Mouse (Mus musculus) layer of hippocampus, postnatal 25 days (tissue): ENCODE measurements at regions not wholly inside any gene's neighbourhood (a gene's known extent, or its start where the extent isn't known, plus 50 kb on each side); places are given as distances from the start of the nearest gene placed in this dataset.
A peak's percentile ranks its signal among the peaks of the same experiment; 100 is the strongest.

Source experiments
- DNase-seq, 2 experiments: peaks; one replicate each; pipeline ENCODE4 v3.0.0; 2022; ENCODE audit warnings: mixed read lengths in 2 of 2, low spot score in 1 of 2; ENCODE audit errors: extremely low spot score in 1 of 2

DNA sequence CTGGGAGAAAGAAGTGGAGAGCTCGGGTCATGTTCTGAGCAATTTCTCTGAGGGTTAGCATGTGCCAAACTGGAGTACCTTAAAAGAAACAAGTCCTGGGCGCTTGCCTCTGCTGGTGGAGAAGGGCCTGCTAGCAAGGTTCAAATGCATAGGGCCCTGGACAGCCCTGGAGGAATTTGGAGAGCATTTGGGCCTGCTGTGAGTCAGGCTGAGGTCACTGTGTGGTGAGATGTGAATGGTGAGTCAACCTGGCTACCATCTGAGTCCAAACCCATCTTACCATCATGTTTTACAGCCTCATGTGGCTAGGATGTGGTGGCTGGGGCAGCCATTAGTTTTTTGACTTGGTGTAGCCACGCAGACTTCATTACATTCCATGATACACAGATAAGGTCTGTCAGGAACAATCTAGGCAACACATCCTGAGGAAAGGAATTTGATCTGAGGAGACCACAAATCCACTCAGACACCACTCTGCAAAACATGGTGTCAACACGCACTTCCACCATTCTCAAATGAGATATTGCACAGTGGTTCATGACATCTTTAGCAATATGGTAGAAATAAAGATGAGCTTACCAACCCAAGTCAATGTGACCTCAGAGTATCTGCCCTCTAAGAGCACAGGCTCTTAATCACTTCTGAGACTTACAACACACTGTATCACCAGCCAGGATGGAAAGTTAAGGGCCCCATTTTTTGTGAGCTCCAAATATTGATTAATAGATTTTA, 83.1 kb downstream of the Thbs2 start:
- DNase-seq, result no peak

DNA sequence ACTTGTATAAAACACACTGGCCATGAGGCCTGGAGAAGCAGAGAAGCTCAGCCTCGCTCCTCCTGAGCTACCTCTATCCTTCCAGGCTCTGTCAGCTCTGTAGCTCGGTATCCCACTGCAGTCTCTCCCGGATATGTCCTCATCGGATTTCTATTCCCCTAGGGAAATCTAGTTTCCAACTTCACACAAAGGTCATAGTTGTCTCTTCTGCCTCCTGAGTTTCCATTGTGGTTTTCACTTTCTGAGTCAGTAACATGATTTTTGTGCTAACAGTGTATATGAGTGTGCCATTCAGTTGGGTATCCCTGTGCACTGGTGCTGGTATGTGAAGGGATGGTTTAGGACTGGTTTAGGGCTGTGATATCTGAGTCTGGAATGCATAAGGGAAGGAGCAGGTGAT, 85.2 kb downstream of the Thbs2 start:
- no peak for DNase-seq

DNA sequence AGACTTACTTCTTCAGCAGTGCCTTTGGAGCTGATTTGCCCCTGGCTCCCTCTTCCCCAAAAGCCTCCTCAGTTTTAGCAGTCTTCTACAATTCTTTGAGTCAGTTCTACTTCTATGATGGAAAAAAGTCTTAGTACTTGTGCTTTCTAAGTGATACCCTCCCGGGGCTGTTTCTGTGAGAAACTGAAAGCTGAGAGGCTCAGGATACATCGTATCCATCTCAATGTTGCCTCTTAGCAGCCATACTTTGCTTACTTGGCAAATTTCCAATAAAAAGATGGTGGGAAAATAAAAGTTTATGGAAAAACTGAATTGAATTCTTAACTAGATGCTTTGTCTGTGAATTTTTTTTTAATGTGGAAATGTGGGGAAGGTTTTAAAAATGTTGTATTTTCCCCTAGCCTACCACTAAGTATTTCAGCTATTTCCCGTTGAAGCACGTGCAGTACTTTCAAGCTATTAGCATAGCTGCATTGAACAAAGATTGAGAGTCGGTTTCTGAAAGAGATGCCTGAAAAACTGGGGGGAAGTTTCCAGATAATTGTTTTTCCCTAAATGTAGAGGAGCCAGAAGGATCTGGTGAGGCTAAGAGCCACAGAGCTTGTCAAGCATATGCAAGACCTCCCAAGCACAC, 87.6 kb downstream of the Thbs2 start:
- no peak for DNase-seq

DNA sequence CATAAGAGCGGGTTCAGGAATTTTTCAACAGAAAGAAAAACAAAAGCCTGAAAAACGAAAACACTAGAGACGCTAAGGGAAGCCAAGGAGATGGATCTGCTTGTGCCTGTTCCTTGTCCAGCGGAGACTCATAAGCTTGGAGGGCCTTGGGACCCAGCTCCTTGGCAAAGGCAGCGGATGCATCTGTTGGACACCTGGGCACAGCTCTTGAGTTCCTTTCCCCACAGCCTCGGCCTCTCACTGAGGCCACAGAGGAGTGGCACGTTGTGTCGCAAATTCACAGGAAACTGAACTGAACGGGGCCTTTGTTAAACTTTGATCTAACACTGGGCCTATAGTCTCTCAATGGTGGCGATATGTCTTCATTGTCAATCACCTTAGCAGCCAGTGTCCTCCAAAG, 94.4 kb downstream of the Thbs2 start:
- DNase-seq, result no peak

DNA sequence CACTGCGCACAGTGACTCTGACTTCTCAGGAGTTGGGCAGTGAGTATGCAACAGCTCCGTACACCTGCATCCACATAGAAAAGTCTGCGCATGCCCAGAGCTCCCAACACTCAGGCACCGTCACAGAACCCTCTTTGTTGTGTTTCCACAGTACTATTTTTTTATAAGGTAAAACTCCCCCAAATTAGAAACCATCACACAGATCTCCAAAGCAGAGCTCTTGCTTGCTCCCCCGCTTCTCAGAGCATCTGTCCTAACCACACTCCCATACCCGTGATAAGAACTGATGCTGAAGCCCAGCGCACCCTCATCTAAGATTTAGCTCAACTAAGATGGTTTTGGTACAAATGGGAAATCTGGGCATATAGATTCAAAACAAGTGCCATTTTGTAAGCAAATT, 97.6 kb downstream of the Thbs2 start:
- DNase-seq, result no peak

DNA sequence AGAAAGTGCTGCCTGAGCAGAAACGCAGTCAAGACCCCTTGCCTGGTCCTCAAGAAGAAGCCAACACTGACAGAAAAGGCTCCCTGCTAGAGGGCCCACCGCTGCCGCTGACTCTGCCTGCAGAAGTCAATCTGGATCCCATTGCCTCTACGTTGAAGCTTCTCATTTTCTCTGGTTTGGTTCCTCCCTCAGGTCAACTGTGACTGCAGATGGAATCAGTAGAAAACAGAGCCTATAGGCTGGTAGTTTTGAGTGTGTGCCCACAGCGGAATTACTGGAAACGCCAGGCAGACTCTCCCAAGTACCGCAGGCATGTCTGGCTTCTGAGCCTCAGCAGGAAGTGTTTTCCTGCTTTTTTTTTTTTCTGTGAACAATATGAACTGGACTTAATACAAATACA, 98.5 kb downstream of the Thbs2 start:
- DNase-seq, result no peak

DNA sequence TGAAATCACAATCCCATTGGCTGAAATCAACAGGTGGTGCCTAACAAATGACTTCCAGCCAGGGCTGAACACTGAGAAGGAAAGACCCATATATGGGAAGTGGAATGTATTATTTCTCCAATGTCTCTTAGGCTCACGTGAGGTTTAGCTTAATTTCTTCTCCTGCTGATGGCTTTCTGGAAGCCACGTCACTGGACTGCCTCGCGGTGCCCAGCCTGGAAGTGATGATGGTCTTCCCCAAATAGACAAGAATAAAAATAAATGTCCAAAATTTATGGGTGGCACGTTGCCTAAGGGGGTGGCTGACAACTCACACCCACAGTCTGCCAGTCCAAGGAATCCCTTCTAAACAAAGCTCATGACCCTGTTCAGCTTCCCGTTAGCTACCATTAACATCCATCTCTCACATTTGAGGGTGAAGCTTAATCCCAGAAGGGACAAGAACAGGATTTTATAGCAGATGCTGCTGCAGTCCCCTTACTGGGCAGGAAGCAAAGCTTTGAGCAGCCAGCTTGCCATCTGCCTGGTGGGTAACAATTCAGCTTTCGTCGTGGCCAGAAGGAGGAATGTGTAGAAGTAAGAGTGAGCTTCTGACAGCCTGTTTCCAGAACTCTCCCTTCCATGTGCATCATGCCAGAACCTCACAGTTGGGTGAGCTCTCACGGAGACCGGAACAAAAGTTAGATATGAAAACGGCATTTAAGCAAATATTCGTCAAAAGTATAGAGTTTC, 105.8 kb downstream of the Thbs2 start:
- DNase-seq, result no peak

DNA sequence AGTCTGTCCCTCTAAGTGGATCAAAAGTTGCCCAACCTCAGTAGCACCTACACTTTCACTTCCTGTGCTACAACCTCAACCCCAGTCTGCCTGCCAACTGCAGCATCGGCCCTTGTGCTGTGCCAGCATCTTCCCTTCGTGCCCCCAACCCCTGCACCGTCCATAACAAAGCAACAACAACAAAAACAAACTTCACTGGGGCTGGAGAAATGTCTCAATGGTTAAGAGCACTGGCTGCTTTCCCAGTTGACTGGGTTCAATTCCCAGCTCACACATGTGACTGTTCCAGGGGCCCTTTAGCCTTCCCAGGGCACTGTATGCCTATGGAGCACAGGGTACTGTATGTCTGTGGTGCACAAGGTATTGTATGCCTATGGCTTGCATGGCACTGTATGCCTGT, 114.4 kb downstream of the Thbs2 start:
- DNase-seq, result no peak

DNA sequence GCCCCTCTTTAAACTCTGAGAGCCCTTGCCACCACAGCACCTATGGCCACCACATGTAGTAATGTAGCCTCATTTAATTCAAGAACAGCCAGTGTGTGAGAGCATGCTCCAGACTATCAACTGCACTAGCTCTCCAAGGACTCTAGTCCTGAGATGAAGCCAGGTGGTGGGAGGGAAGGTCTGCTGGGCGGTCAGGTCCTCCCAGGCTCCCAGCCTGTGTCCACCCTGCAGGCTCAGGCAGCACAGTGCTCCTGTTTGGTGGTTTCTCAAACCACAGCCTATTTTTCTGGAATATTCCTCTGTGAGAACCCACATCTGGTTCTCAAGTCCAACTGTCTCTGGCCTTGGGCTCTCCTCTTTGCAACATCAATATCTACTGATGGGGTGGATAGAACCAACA, 115.3 kb downstream of the Thbs2 start:
- DNase-seq, result no peak

DNA sequence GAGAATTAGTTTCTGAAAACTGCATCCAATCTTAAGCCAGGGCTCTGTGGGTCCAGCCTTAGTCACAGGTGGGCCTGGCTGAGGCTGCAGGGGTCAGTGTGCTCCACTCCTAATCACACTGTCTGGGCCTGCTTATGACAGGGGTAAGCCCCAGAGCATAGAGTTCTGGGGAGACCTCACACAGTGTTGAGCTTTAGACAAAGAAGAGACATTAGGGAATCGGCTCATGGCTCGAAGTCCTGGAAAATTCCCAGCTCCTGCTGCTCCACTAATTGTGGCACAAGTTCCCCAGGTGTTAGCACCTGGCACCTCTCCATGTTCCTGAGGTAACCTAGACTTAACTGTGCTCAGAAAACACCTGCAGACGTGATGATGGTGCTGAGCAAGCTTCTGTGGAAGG, 115.8 kb downstream of the Thbs2 start:
- DNase-seq, result no peak

DNA sequence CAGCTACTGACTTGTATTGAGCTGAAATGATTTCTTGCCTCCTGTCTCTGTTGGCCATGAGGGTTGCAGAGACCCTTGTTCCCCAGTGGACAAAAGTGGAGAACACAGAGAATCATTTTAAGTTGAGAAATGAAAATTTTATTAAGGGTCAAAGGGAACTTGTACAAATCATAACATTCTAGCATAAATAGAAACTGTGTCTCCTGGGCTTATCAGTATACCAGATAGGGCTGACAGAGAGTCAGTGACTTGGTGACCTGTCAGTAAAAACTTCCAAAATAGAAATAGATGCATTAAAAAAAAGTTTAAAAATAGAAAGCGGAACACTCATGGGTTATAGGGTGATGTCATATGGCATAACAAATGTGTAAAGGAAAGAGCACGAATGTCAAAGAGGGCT, 117.9 kb downstream of the Thbs2 start:
- DNase-seq, result no peak

DNA sequence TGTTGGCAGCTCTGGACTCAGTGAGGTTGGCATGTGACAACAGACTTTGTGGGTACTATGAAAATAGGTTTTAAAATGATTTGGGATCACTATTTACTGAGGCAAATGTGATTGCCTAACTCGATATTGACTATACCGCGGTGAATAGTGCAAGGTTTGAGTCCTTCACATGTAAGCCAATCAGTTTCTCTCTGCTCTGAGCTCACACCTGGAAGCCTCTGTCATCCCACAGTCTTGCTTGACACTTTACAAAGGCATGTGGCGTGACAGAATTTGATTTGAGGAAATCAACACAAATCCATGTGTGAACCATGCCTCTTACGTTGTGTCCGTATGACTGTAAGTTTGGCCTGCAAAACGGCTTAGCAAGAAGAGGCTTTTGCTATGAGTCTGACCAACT, 122.9 kb downstream of the Thbs2 start:
- DNase-seq, result no peak

DNA sequence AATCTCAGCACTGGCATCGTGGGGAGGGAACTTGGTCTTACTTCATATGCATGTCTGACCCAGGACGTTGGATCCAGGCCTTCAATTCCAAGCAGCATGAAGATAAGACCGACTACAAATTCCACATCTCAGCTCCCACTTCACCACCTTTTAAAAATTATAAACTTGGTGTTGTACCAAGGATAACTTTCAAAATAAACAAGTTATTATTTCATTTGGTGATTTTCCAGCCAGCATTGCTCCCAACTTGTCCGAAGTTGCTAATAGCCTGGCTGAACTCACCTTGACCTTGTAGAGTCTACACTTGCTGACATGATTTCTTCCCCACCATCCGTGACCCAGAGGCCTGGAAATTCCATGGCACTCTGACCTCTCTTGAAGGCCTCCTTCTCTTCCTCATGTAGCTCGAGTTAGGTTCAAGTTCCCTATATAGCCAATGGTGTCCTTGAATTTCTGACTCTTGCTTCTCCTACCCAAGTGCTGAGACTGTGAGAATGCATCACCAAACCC, 123.7 kb downstream of the Thbs2 start:
- DNase-seq, result no peak

DNA sequence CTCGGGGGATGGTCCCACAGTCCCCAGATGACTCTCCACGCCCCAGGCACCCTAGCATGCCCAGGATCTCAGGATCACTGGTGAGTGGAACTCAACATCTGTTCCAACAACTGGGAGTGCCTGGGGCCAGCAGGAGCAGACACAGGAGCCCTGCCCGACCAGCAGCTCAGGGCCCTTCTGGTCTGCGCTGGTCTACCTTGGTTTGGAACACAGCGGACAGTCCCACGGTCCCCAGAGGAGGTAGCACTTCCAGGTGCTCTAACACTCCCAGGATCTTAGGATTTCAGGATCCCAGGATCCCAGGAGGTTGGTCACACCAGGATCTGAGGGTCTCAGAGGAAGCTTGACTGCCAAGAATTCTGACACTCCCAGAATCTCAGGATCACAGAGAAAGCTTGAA, 131.8 kb downstream of the Thbs2 start:
- DNase-seq, result no peak

DNA sequence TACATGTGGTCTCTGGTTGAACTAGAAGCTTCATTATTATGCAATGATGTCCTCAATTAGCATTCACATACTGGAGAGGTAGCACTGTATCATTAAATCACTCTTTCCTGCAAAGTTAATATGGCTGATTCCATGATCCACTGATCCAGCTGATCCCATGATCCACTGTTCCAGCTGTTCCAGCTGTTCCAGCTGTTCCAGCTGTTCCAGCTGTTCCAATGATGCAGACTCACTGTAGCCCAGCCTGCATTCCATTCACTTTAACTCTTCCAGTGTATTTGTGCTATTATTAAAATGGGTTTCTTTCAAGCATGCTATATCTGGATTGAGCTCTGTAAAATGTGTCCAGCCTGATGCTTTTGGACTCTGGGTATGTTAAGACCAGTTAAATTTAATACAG, 136.8 kb downstream of the Thbs2 start:
- DNase-seq, result no peak

DNA sequence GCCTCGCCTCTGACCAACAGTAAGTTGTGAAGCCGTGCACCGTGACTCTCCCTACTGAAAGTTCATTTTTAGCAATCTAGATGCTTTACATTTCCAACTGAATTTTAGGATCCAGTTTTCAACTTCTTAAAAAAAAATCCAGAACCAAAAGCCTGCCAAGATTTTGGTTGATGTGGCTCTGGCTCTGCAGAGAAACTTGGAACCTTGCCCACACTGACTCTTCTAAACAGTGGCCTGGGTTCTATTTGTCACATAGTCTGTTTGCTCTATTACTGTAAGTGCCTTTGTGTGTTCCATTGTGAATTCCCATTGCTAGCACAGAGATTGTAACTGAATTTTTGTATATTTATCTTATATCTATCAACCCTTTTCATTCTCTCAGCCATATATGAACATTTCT, 140.8 kb downstream of the Thbs2 start:
- no peak for DNase-seq

DNA sequence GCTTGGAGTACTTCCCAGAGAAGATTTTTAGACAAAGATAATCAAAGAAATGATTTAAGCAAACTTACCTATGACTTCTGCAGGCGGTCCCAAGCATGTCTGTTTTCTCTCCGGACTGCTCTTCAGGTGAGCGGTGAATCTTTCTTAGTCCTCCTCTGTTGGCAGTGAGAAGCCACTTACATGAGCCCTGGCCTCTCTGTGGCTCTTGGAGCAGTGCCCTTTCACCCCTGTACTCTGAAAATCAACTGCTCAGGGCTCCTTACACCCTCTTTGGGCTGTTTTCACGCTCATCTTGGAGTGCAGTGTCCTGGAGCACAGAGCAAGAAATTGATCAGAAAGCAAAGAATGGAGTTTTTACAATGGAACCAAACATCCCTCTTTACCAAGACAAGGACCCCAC, 142.0 kb downstream of the Thbs2 start:
- no peak for DNase-seq

DNA sequence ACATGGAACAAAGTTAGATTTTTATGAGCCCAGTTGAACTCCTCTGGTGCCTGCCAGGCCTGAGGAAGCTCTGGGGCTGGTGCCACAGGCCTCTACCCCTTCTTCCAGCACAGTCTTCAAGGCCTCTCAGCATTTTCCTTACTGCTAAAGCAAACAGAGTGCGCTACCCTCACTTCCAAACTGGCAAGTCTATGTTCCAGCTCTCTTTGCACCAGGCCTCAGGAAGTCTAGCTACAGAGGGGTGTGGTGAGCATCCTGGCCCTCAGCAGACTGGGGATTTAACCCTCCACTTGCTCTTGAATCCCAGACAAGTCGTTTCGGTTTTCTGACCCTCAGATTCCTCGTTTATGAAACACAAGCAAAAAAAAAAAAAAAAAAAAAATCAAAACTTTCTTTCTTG, 142.4 kb downstream of the Thbs2 start:
- no peak for DNase-seq

DNA sequence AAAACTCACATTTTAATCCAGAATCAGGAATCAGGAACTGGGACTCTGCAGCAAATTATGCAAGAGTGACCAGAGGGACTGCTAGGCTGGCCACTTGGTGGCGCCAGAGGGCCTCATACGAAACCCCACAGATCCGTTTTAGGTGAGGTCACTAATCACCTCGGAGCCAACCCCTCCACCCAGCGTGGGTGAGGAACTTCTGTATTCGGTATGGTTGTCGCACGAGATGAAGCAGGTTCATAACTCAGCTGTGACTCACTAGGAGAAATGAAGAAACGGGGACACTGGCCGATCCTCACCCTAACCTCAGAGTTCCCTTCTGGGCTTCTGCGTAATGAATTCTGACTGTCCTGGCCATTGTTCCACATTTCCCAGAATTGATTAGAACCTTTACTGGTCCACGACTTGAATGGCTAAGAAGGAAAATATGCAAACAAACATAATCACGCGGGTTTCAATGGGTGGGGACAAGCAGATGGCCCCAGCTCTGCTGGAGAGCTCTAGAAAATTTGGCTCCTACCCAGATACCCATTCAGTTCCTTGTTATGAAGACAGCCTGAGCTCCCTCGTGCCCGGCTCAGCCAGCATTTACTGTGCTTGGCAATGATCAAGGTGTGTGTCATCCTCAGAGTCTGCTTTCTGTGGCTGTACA, 148.1 kb downstream of the Thbs2 start:
- DNase-seq, result peak; percentile 48 to 79

DNA sequence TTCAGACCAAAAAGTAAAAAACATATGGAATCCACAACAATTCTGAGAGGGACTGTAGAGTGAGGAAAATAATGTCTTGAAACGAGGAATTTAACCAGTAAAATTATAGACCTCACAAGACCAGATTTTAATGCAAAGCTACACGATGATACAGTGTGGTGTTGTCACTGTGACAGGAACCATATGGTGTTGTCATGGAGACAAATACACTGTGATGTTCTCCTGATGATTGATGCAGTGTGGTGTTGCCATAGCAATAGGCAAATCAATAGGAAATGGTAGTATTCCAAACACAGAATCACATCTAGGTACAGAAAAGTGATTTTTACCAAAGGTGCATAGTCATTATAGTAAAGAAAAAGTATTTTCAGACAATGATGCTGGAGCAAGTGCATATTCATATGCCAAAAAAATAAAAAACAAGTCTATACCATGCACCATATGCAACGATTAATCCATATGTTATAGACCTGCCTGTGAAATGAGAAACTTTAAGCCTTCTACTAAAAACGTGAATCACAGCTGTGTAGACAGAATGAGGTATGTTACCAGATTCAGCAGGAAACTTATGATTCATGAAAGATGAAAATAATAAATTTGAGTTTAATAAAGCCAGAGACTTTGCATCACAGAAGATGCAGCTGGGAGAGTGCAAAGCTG, 149.6 kb downstream of the Thbs2 start:
- DNase-seq, result no peak

DNA sequence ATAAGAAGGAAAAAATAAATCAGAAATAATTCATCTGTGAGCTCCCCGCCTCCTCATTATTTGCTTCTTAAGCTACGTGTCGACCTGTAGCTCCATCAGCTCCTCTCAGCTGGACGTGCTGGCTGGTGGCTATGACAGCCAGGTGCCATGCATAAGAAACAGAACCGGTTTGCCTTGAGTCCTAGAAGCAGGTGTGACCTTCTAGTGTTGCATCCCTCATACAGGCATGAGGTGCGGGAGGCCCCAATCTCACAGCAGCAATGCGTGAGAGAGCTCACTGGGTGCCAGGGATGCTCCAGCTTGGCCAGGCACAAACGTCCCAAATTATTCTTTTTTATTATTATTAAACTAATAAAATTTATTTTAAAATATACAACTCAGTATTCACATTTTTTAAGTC, 153.0 kb downstream of the Thbs2 start:
- DNase-seq, result no peak
